Mouse (Mus musculus) CD4-positive naive resting alpha-beta T cell, adult 76 days (primary cell): Measurements from ENCODE around the gene Cyp1a2. TPM values are rescaled to one million over a fixed set of nuclear protein-coding genes. Genes with fewer than 3 reads are reported as not detected.

ENCODE experiments used
- total RNA-seq: library from RNA; stranded (reverse); gene quantifications from one replicate; pipeline ENCODE4 v1.2.4, GENCODE M21; 2023

Cyp1a2 gene
- total RNA-seq = not detected

GRCm38 (mm10) chr9:57683520-57683919 lies at the start of gene Cyp1a2:
Gene Cyp1a2, minus strand, starts transcription at chr9:57683703.

GRCm38 (mm10) chr9:57708068-57708719 lies 24.7 kb upstream of the Cyp1a2 start, which contains the start of gene Edc3:
Gene Edc3, plus strand, starts transcription at chr9:57708540.

GRCm38 (mm10) chr9:57687751-57688150 lies 4.2 kb upstream of the Cyp1a2 start, which contains the start of gene Cyp1a1:
Gene Cyp1a1, plus strand, starts transcription at chr9:57687928.

DNA sequence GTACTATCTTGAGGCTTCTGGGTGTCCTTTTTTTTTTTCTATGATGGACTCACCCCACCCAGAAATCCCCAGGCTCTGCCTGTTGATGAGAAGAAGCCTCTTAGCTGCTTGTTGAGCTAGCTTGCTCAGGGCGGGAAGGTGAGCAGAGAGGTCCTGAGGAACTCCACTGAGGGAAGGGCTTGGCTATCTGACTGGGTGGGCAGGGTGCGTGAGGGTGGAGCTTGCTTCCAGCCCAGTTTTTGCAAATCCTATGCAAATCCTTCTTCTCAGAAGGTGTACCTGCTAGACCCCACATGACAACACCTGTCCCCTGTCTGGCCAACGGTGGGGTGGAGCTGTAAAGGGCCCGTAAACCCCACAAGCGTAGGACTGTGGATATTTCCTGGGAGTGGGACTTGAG lies 30.2 kb downstream of the Cyp1a2 start, which contains the start of gene Csk:
TSS of gene Csk (minus strand) at position 349 of the 400 bp plus-strand sequence.

Other genes starting within 250 kb of the Cyp1a2 start
- 51.9 TPM for gene Ppcdc, start 243.6 kb downstream of the Cyp1a2 start, total RNA-seq
- 0.18 TPM for gene Scamp5, start 215.6 kb downstream of the Cyp1a2 start, total RNA-seq
- gene Rpp25, start 179.7 kb downstream of the Cyp1a2 start, total RNA-seq = not detected
- 88.2 TPM for gene Cox5a, start 162.4 kb downstream of the Cyp1a2 start, total RNA-seq
- 12.5 TPM for gene Fam219b, start 146.2 kb downstream of the Cyp1a2 start, total RNA-seq
- gene Mpi, start 130.9 kb downstream of the Cyp1a2 start, total RNA-seq = 8.2 TPM
- 95.5 TPM for gene Scamp2, start 122.8 kb downstream of the Cyp1a2 start, total RNA-seq
- gene Ulk3, start 94.3 kb downstream of the Cyp1a2 start, total RNA-seq = 59.3 TPM
- gene Cplx3, start 77.4 kb downstream of the Cyp1a2 start, total RNA-seq = not detected
- gene Lman1l, start 62.9 kb downstream of the Cyp1a2 start, total RNA-seq = 0.88 TPM
- 280 TPM for gene Csk, start 30.1 kb downstream of the Cyp1a2 start, total RNA-seq
- gene Cyp1a1, start 4.2 kb upstream of the Cyp1a2 start, total RNA-seq = not detected
- 17.1 TPM for gene Edc3, start 24.8 kb upstream of the Cyp1a2 start, total RNA-seq
- gene Clk3, start 82.2 kb upstream of the Cyp1a2 start, total RNA-seq = 215 TPM
- gene Arid3b, start 153.1 kb upstream of the Cyp1a2 start, total RNA-seq = 88.6 TPM
- 85.6 TPM for gene Ubl7, start 227.3 kb upstream of the Cyp1a2 start, total RNA-seq